Mouse (Mus musculus) liver, embryonic 12.5 days (tissue): ENCODE results near the gene Fstl4. TPM values are rescaled to one million over a fixed set of nuclear protein-coding genes. Genes with fewer than 3 reads are reported as not detected.
A peak's percentile ranks its signal among the peaks of the same experiment; 100 is the strongest.

Experiments used
- ATAC-seq: fragments of 200-750 bp; cut with Nextera tagmentation; 2 replicates; pipeline ENCODE4 v1.8.0; 2017; ENCODE audit warnings: moderate number of reproducible peaks, mild to moderate bottlenecking, moderate library complexity
- H3K27ac ChIP-seq: fragments of 300-500 bp; sonication (generic); 2 replicates; pipeline ENCODE4 v1.5.1; 2016; ENCODE audit warnings: mild to moderate bottlenecking
- H3K27me3 ChIP-seq: fragments of 300-500 bp; sonication (generic); replicated peaks from 2 replicates; pipeline ENCODE4 v1.6.1; 2016; ENCODE audit warnings: mild to moderate bottlenecking, moderate library complexity
- H3K36me3 ChIP-seq: fragments of 300-500 bp; sonication (generic); 2 replicates; pipeline ENCODE4 v1.6.1; 2016; ENCODE audit warnings: mild to moderate bottlenecking, moderate library complexity
- H3K4me1 ChIP-seq: fragments of 300-500 bp; sonication (generic); 2 replicates; pipeline ENCODE4 v1.6.1; 2016
- H3K4me2 ChIP-seq: fragments of 300-500 bp; sonication (generic); 2 replicates; pipeline ENCODE4 v1.6.1; 2016; ENCODE audit warnings: mild to moderate bottlenecking, moderate library complexity
- H3K4me3 ChIP-seq: fragments of 300-500 bp; sonication (generic); 2 replicates; pipeline ENCODE4 v1.5.1; 2016; ENCODE audit warnings: mild to moderate bottlenecking, moderate library complexity
- H3K9ac ChIP-seq: fragments of 300-500 bp; sonication (generic); 2 replicates; pipeline ENCODE4 v1.6.1; 2016; ENCODE audit warnings: mild to moderate bottlenecking, moderate library complexity
- H3K9me3 ChIP-seq: fragments of 300-500 bp; sonication (generic); replicated peaks from 2 replicates; pipeline ENCODE4 v1.6.1; 2016; ENCODE audit warnings: mild to moderate bottlenecking, moderate library complexity
- WGBS: fragments of 180-500 bp; shearing (Covaris S2); methylation state at CpG from one replicate; pipeline ENCODE4 v1.1.7; 2016; ENCODE audit not compliant: insufficient replicate concordance; 5-methylcytosine and 5-hydroxymethylcytosine counted together
- polyA plus RNA-seq: library from polyadenylated mRNA; unstranded; fragments of >200 nt; fragmentation: Nextera tagmentation; extraction: Ambion mirVana; gene quantifications from 2 replicates; pipeline ENCODE4 v1.2.1, GENCODE M21; 2016

Gene Fstl4
- 0.27 and 0.29 TPM in 2 replicates for polyA plus RNA-seq

GRCm38 (mm10) chr11:52764461-52764893, at the start of gene Fstl4:
Gene Fstl4 (plus strand): TSS chr11:52764634.
- Histone ChIP-seq H3K9me3 (no peaks in the 10 kb centered on the region), H3K36me3 (no peaks in the 10 kb centered on the region), H3K4me2 (peak within 1 kb of the TSS; percentile 66), H3K27me3 (peaks cover 65% of the 10 kb centered on the region), H3K4me3 (peak within 1 kb of the TSS; percentile 42), H3K27ac (no peak within 1 kb of the TSS), H3K9ac (no peak within 1 kb of the TSS; the same call in 1 of the 2 replicates), H3K4me1 (no peaks in the 10 kb centered on the region; the same call in 1 of the 2 replicates)
- ATAC-seq: no peak
- WGBS: under 1% methylated on average over 48 of the region's 48 CpGs

GRCm38 (mm10) chr11:52718570-52718969, 45.9 kb upstream of the Fstl4 start:
- Histone ChIP-seq H3K4me1 (no peaks in the 10 kb centered on the region), H3K4me2 (no peak overlapping the region), H3K9ac (no peak overlapping the region), H3K27me3 (no peaks in the 10 kb centered on the region), H3K36me3 (no peaks in the 10 kb centered on the region), H3K9me3 (no peaks in the 10 kb centered on the region), H3K27ac (no peak overlapping the region), H3K4me3 (no peak overlapping the region)
- ATAC-seq: no peak
- 65% methylated on average over 1 of the region's 1 CpGs for WGBS

DNA sequence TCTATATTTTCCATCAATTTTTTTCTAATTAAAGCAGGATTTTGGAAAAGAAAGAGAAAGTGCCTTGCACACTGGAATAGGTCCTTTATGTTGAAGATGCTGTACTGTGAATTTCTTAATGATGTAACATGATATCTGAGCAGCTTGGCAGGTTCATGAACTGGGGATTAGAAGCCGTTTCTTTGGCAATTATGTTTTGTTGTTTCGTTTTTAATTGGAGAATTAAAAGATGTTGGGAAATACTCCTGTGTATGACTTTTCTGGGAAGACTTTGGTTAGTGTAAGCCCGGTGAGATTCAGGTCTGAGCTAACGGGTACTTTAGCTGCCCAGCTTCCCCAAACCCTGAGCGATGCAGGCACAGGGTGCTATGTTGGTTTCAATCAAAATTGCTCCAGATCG, 43.3 kb upstream of the Fstl4 start:
- no peaks in the 10 kb centered on the region for H3K36me3 ChIP-seq
- no peaks in the 10 kb centered on the region for H3K9me3 ChIP-seq
- ATAC-seq: no peak
- 61% methylated on average over 6 of the region's 6 CpGs for WGBS
- no peaks in the 10 kb centered on the region for H3K4me1 ChIP-seq
- H3K4me3 ChIP-seq: no peak overlapping the region
- H3K4me2 ChIP-seq: no peak overlapping the region
- no peak overlapping the region for H3K27ac ChIP-seq
- no peaks in the 10 kb centered on the region for H3K27me3 ChIP-seq
- no peak overlapping the region for H3K9ac ChIP-seq

DNA sequence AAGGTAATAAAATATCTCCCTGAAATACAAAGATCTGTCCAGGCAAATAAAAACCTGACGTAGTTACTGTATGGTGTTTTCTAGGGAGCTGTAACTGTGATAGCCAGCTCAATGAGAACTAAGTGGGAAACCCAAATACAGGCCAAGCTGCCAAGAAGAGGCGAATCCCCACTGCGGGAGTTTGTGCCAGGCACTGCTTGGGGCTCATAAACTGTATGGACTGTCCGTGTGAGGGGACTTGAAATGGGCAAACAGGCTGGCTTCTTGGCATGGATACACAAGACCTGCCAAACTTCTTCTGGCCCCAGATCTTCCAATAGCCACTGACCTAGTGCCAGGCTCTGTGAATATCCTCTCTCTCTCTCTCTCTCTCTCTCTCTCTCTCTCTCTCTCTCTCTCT, 41.7 kb upstream of the Fstl4 start:
- H3K27ac ChIP-seq: no peak overlapping the region
- no peak overlapping the region for H3K9ac ChIP-seq
- no peaks in the 10 kb centered on the region for H3K36me3 ChIP-seq
- no peaks in the 10 kb centered on the region for H3K4me1 ChIP-seq
- ATAC-seq: no peak
- no peak overlapping the region for H3K4me3 ChIP-seq
- H3K27me3 ChIP-seq: no peaks in the 10 kb centered on the region
- H3K9me3 ChIP-seq: no peaks in the 10 kb centered on the region
- no peak overlapping the region for H3K4me2 ChIP-seq
- WGBS: 74% methylated on average over 4 of the region's 4 CpGs

GRCm38 (mm10) chr11:52726001-52726400, 38.4 kb upstream of the Fstl4 start:
- no peaks in the 10 kb centered on the region for H3K4me1 ChIP-seq
- H3K9me3 ChIP-seq: no peaks in the 10 kb centered on the region
- H3K9ac ChIP-seq: no peak overlapping the region
- H3K27ac ChIP-seq: no peak overlapping the region
- ATAC-seq: no peak
- no peaks in the 10 kb centered on the region for H3K27me3 ChIP-seq
- no peak overlapping the region for H3K4me2 ChIP-seq
- 90% methylated on average over 1 of the region's 1 CpGs for WGBS
- no peak overlapping the region for H3K4me3 ChIP-seq
- no peaks in the 10 kb centered on the region for H3K36me3 ChIP-seq

- Histone ChIP-seq H3K9ac (no peak overlapping the region), H3K27ac (no peak overlapping the region), H3K27me3 (no peaks in the 10 kb centered on the region), H3K4me3 (no peak overlapping the region), H3K4me1 (no peaks in the 10 kb centered on the region), H3K4me2 (no peak overlapping the region), H3K36me3 (no peaks in the 10 kb centered on the region), H3K9me3 (no peaks in the 10 kb centered on the region)
- ATAC-seq: no peak
- 73% methylated on average over 15 of the region's 15 CpGs for WGBS
Measured at GRCm38 (mm10) chr11:52728479-52728878, 36.0 kb upstream of the Fstl4 start.

DNA sequence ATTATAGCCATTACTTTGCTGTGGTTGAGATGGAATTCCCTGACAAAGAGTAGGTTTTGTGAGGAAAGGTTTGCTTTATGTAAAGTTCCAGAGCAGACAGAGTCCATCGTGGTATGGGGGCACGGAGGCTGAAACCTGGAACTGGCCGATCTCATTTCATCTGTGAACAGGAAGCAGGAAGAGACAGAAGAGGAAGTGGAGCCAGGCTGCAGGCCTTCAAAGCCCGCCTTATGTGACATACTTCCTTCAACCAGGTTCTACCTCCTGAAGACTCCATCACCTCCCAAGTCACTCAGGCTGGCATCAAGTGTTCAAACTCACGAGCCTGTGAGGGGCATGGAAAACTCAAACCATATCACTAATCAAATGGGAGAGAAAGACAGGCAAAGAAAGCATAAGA, 34.5 kb upstream of the Fstl4 start:
- Histone ChIP-seq H3K4me1 (no peaks in the 10 kb centered on the region), H3K4me2 (no peak overlapping the region), H3K9ac (no peak overlapping the region), H3K27ac (no peak overlapping the region), H3K27me3 (no peaks in the 10 kb centered on the region), H3K36me3 (no peaks in the 10 kb centered on the region), H3K9me3 (no peaks in the 10 kb centered on the region), H3K4me3 (no peak overlapping the region)
- ATAC-seq: no peak
- WGBS: 66% methylated on average over 5 of the region's 5 CpGs

- no peak overlapping the region for H3K4me2 ChIP-seq
- 41% methylated on average over 8 of the region's 8 CpGs for WGBS
- no peak overlapping the region for H3K4me3 ChIP-seq
- no peaks in the 10 kb centered on the region for H3K9me3 ChIP-seq
- H3K27ac ChIP-seq: no peak overlapping the region
- ATAC-seq: no peak
- H3K9ac ChIP-seq: no peak overlapping the region
- no peaks in the 10 kb centered on the region for H3K4me1 ChIP-seq
- H3K36me3 ChIP-seq: no peaks in the 10 kb centered on the region
- no peaks in the 10 kb centered on the region for H3K27me3 ChIP-seq
Measured at GRCm38 (mm10) chr11:52731979-52732378, 32.5 kb upstream of the Fstl4 start.

DNA sequence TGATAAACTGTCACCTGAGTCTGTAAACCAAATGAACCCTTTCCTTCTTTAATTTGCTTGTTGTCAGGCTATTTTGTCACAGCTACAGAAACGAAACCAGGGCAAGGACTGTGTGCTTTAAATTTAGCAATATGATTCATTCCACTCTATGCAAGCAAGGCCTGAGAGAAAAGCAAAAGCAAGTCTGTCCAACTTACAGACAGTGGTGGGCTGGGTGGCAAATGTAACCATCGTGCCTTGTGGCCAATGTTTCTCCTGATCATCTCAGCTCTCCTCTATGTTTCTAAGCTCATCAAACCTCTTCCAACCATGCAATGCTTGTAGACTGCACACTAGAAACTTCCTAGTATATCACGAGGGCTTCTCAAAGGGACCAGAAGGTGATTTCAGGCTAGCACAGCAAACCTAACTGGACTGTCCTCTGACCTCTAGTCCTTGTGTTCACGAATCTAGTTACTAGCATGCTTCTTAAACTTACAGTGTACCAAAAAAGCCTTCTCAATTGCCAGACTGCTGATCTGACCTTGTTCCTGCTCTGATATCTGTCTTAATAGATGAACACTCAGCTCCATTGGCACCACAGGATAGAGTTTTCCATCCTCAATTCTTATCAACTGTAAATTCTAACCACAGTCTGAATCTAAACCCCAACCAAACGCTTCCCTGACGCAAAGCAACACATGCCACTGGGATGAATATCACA, 29.8 kb upstream of the Fstl4 start:
- WGBS: 60% methylated on average over 6 of the region's 6 CpGs

GRCm38 (mm10) chr11:52739187-52739586, 25.2 kb upstream of the Fstl4 start:
- no peak overlapping the region for H3K9ac ChIP-seq
- no peak overlapping the region for H3K4me2 ChIP-seq
- no peak overlapping the region for H3K4me3 ChIP-seq
- no peak for ATAC-seq
- H3K4me1 ChIP-seq: no peaks in the 10 kb centered on the region
- H3K36me3 ChIP-seq: no peaks in the 10 kb centered on the region
- H3K27me3 ChIP-seq: no peaks in the 10 kb centered on the region
- no peaks in the 10 kb centered on the region for H3K9me3 ChIP-seq
- H3K27ac ChIP-seq: no peak overlapping the region
- 15% methylated on average over 9 of the region's 9 CpGs for WGBS

More for the DNA sequence above, 29.8 kb upstream of the Fstl4 start:
- ATAC-seq: no peak
- Histone ChIP-seq H3K36me3 (no peaks in the 10 kb centered on the region), H3K27me3 (no peaks in the 10 kb centered on the region), H3K4me1 (no peaks in the 10 kb centered on the region), H3K9ac (no peak overlapping the region), H3K4me3 (no peak overlapping the region), H3K9me3 (no peaks in the 10 kb centered on the region), H3K27ac (no peak overlapping the region), H3K4me2 (no peak overlapping the region)

DNA sequence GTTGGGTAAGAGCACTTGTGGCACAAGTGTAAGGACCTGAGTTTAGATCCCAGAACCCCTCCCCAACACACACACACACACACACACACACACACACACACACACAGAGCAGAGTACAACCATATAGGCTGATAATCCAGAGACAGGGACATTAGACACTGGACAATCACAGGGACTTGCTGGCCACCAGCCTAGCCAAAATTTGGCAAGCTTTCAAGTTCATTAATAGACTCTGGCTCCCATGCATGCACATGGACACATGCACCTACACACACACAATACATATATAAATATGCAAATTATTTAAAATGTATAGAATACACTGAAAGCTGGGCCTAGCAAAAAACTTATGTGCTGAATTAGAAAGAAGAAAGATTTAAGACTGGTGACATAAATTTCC, 24.0 kb upstream of the Fstl4 start:
- H3K4me2 ChIP-seq: no peak overlapping the region
- no peaks in the 10 kb centered on the region for H3K27me3 ChIP-seq
- no peak overlapping the region for H3K9ac ChIP-seq
- no peaks in the 10 kb centered on the region for H3K9me3 ChIP-seq
- no peaks in the 10 kb centered on the region for H3K36me3 ChIP-seq
- no peak overlapping the region for H3K4me3 ChIP-seq
- no peak for ATAC-seq
- no peak overlapping the region for H3K27ac ChIP-seq
- no peaks in the 10 kb centered on the region for H3K4me1 ChIP-seq

- no peak overlapping the region for H3K4me2 ChIP-seq
- H3K27ac ChIP-seq: no peak overlapping the region
- no peaks in the 10 kb centered on the region for H3K4me1 ChIP-seq
- H3K9ac ChIP-seq: no peak overlapping the region
- H3K9me3 ChIP-seq: no peaks in the 10 kb centered on the region
- no peaks in the 10 kb centered on the region for H3K36me3 ChIP-seq
- ATAC-seq: no peak
- no peaks in the 10 kb centered on the region; the same call in 1 of the 2 replicates for H3K27me3 ChIP-seq
- no peak overlapping the region for H3K4me3 ChIP-seq
Measured at GRCm38 (mm10) chr11:52743956-52744355, 20.5 kb upstream of the Fstl4 start.
